Mouse (Mus musculus) gastrocnemius, postnatal 36 days (tissue): ENCODE measurements around the gene Oasl1. TPM values are rescaled to one million over a fixed set of nuclear protein-coding genes. Genes with fewer than 3 reads are reported as not detected.

Source experiments
- total RNA-seq, 2 experiments: library from RNA; stranded (reverse); gene quantifications; 2 replicates each; pipeline ENCODE4 v1.2.3; 2021

Gene Oasl1
- total RNA-seq, 2 experiments from 2014 or later = 0.59 TPM; not detected in 1

Other genes with a start within 250 kb of the Oasl1 start
- 1 to 10 TPM; 7.3 to 7.9 TPM for gene Gltp, start 232.3 kb upstream of the Oasl1 start, total RNA-seq
- gene Tchp, start 215.5 kb upstream of the Oasl1 start, total RNA-seq = 1 to 10 TPM; 2.7 to 2.9 TPM
- gene Ankrd13a, start 148.6 kb upstream of the Oasl1 start, total RNA-seq = 10 to 100 TPM; 18.8 to 21.4 TPM
- gene Git2, start 147.7 kb upstream of the Oasl1 start, total RNA-seq = 10 to 100 TPM; 15.9 to 17.4 TPM
- gene 1500011B03Rik, start 99.8 kb upstream of the Oasl1 start, total RNA-seq = 1 to 10 TPM; 4.9 to 5.2 TPM
- not detected for gene 4930519G04Rik, start 69.6 kb upstream of the Oasl1 start, total RNA-seq
- not detected for gene Gm9936, start 64.6 kb upstream of the Oasl1 start, total RNA-seq
- 1 to 10 TPM; 1.2 to 2.7 TPM for gene Oasl2, start 26.3 kb upstream of the Oasl1 start, total RNA-seq
- gene 2210016L21Rik, start 18.9 kb downstream of the Oasl1 start, total RNA-seq = 10 to 100 TPM; 19.2 to 23.1 TPM
- not detected for gene Hnf1a, start 47.9 kb downstream of the Oasl1 start, total RNA-seq
- gene Sppl3, start 87.9 kb downstream of the Oasl1 start, total RNA-seq = 10 to 100 TPM; 19.6 to 21.3 TPM
- gene Gm10401, start 175.1 kb downstream of the Oasl1 start, total RNA-seq = not detected
- gene Acads, start 196.1 kb downstream of the Oasl1 start, total RNA-seq = 10 to 100 TPM; 68.8 to 71.7 TPM
- 1 to 10 TPM; 8.5 to 9.0 TPM for gene Unc119b, start 211.7 kb downstream of the Oasl1 start, total RNA-seq
- gene Mlec, start 234.9 kb downstream of the Oasl1 start, total RNA-seq = 100 to 1,000 TPM; 163 to 241 TPM